Mouse (Mus musculus): ENCODE measurements around the gene Gm8122.
"Not testable (repeated sequence)": the region's sequence is repeated elsewhere in the genome, so short reads cannot be mapped to it uniquely, and the experiment has no call there.

The Gm8122 gene

DNA sequence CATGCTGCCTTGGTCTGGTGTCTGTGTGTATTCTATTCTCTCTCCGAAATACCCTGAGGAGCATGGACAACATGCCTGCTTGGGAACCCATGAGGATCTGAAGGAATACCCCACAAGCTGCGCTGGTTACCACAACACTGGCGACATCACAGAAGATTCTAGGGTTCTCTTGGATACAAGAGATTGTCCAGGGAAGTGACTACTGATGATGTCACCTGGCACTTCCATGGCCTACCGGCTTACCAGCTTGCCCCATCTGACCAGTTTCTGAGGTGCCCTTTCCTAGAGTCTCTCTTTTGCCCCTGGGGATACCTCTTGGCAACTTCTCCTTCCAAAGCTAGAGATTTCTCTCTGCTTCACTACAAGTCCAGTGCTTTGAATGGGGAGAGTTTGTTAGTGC is at the start of gene Gm8122:
Gene Gm8122, minus strand, starts transcription at position 101 of the 400 bp plus-strand sequence.
- DNase-seq (ENCODE audit: low spot score in 2 of 2), result not testable (repeated sequence)

DNA sequence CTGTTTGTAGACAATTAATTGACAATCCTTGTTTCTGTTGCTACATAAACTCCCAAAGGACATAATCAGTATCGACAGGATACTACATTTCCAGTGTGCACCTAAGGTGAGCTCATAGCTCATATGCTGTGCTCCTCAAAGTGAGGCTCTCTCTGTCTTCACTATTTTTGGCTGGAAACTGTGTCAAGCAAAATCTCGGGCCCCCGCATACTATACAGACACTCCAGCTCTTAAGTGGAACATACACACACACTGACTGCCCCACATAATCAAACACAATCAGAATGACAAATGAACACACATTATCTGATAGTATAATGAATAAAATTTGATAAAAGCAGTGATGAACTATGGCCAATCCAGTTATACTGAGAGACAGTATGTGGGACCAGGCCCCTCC is 43.6 kb upstream of the Gm8122 start:
- DNase-seq (ENCODE audit: low spot score in 2 of 2), result peak; percentile 73 to 90

DNA sequence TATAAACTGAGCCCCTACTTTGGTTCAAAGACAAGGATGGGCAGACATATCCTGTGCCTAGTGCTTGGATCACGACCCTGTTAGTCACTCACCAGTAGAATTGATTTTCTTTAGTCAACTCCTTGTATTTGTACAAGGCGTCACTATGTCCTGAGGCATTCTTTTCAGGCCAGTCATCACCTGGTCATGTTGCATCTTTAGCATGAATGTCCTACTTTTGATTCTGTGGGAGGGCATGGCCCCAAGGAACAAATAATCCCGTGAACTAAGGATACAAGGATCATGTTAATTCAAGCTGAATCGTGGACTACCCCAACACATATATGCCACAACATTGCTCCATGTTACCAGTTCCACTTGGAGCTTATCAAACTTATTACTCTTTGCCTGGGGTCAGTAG is 43.0 kb upstream of the Gm8122 start:
- not testable (repeated sequence) for DNase-seq (ENCODE audit: low spot score in 2 of 2)

DNA sequence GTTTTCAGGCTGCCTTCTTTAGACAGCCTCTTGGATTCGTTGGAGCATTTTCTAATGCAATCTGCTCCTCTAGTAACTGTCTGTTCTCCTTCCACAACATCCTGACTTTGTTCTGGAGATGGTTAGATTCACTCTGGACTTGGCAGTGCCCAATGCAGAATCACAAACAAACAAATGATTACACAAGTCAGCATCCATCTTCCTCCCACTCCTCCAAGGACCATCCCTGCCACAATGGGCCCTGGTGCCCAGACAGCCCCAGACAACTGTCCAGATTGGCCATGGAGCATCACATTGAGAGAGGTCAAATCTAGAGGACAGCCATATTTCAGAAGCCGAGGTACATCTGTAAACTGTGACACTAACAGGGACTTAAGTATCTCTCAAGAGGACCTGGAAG is 42.4 kb upstream of the Gm8122 start:
- not testable (repeated sequence) for DNase-seq (ENCODE audit: low spot score in 2 of 2)

DNA sequence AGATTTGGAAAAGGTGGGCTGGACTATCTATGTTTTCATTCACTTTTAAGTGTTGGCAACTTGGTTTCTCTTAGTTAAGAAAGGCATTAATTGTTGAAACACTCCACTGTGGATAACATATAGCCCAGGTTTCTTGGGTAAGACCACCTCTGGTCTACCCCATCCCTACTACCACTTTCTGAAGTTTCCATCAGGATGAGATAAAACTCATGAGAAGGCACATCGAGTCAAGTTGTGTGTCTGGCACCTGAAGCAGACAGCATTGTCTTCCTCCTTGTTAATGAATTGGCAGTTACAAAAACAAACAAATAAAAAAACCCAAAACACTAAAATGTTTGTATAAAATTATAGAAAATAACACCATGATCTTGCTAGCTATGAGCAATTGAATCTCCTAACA is 40.6 kb upstream of the Gm8122 start:
- DNase-seq (ENCODE audit: low spot score in 2 of 2), result not testable (repeated sequence)

DNA sequence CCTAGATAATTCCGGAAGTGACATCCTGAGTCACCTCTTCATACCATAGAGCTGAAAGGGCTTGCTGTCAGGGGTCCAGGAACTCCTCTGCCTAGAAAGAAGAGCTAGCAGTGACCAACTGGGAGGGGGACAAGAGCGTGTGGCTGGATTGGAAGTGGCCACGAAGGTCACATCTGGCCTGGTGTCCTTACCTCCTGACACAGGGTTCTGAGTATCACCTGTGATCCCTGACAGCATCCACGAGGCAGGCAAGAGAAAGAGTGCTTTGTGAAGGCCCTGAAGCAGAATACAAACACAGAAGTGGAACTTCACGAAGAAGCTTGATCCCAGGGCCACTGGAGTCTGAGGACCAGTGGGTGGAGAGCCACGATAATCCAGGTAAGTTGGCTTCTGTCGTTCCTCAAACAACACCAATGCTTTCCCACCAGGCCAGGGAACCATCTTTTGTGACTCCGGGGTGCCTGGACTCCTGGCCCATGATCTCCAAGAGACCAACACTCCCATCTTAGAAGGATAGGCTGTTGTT is 39.9 kb upstream of the Gm8122 start, which contains the start of gene Gm9732:
Gene Gm9732, plus strand, starts transcription at position 51 of the 526 bp plus-strand sequence.
- peak in 1 of 2 experiments; percentile 29 for DNase-seq (ENCODE audit: low spot score in 2 of 2)

DNA sequence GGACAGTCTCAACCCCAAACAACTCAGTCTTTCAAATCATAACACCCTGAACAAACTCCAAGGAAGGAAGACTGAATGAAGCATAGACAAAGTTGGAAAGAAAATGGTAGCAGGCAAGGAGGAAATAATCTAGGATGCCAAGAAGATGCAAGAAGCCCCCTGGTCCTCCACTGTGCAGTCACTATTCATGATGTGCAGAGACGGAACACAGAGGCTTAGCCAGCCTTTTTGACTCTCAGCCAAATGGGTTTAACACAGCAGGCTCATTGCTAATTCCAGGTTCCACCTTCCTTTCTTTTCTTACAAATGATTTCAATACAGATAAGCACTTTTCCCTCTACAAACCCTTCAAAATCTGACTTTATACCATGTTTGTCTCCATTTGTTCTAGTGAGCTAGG is 38.1 kb upstream of the Gm8122 start:
- not testable (repeated sequence) for DNase-seq (ENCODE audit: low spot score in 2 of 2)

DNA sequence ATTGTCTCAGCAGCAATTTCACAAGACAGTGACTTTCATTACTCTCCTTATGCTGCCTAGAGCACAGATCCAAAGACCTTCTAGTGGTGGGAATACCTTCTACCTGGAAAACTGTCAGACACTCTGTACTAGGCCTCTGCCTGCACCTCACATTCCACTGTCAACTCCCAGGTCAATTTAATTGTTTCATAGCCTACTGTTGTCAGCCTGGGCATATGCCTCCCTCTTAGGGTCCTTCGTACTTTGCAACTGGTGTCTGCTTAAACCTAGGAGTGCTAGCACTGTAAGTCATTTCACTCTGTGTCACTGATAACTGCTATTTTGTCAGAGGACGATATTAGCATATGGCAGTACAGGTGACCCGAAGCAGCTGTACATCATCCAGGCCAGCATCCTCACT is 34.1 kb upstream of the Gm8122 start:
- not testable (repeated sequence) for DNase-seq (ENCODE audit: low spot score in 2 of 2)

DNA sequence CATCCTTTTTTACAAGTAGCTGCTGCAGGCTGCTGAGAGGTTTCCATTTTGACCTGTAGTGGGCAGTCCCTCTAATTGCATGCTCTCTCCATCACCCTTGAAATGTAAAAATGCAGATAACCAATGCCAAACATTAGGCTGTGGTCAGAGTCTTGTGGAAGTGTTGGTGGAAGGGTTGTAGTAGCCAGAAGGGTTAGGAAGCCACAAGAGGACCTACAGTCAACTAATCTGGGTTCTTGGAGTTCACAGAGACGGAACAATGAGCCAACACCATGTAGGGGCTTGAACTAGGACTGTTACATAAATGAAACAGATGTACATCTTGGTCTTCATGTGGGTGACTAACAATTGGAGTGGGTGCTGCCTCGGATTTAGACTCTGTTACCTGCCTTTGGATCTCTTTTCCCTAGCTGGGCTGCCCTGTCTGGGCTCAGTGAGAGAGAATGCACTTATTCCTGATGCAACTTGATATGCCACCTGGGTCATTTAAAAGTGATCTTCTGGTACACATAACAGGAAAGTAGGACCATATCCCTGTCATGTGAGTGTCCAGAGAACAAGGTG is 33.5 kb upstream of the Gm8122 start:
- DNase-seq (ENCODE audit: low spot score in 2 of 2), result not testable (repeated sequence)

DNA sequence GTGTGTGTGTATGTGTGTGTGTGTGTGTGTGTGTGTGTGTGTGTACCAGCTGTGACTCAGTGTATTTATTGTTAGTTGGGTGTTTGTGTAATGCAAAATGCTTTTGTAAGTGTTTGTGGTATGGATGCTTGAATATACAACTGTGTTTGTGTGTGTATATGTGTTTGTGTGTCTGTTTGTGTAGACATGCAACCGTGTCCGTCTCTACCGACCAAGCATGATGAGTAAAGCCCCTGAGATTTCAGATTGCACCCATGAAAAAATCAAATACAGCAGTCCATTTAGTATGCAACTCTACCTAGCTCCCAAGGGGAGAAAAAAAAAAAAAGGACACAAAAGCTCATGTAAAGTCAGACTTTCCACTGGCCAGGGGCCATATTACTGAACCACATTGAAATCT is 28.3 kb upstream of the Gm8122 start:
- DNase-seq (ENCODE audit: low spot score in 2 of 2), result not testable (repeated sequence)

DNA sequence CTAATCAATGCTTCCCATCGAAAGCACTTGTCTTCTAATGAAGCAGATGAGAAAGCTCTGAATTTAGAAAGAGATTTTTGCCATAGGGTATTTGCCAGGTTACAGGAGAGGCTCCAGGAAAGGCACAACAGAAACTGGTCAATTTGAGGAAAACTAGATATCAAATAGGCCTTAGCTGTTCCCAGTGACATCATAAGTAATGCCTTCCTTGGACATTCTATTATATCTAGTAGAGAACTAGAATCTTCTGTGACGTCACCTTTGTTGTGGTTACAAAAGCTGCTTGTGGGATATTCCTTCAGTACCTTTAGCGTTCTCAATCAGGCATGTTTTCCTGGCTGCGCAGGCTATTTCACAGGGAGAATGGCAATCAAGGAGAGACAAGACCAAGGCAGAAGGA is 23.2 kb upstream of the Gm8122 start, which contains the start of gene Gm8126:
Gene Gm8126, plus strand, starts transcription at position 301 of the 400 bp plus-strand sequence.
- DNase-seq (ENCODE audit: low spot score in 2 of 2), result not testable (repeated sequence)

DNA sequence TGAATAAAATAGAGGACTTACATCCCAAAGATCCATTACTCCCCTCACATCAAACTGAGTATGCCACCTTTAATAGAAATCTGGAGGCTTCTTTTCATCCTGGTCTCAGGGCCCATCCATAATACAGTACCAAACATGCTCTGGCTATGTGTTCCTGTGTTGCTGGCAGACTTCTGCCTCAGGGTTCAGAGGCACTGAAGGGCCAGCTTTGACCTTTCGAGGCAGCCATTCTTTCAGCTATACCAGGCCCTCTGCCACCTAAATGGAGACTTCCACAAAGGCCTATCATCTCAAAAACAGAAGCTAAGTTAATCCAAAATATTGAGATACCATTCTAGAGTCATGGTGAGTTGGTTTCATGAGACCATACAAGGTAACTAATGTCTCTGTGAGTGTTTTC is 21.4 kb upstream of the Gm8122 start:
- not testable (repeated sequence) for DNase-seq (ENCODE audit: low spot score in 2 of 2)

DNA sequence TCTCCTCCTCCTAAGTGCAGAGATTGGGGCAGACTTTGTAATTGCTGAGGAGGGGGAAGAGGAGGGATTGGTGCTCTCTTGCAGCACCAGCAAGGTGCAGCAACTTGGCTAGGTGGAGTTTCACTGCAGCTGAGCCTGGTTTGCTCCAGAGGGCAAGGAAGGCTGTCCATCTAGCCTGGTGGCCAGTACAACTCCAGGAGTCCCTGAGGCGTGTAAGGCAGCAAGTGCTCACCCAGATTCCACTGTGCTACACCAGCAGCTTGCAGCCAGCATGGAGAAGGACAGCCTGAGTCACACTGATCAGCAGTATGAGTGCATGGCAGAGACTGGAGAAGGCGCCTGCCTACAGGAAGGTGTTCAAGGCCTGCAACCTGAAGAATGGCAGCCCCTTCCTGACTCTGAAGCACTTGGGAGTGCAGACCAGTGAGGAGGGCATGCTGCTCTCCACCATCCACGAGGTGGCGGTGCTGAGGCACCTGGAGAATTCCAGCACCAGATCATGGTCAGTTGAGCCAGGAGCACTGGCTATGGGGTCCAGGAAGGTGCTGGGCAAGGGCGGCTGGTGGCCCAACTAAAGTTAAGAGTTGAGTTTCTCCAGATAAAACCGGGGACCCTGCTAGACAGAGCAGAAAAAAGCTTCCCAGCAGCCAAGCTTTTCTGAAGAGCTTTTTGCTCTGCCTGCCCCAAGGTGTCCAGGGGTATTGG is 15.6 kb upstream of the Gm8122 start:
- DNase-seq (ENCODE audit: low spot score in 2 of 2), result not testable (repeated sequence)

DNA sequence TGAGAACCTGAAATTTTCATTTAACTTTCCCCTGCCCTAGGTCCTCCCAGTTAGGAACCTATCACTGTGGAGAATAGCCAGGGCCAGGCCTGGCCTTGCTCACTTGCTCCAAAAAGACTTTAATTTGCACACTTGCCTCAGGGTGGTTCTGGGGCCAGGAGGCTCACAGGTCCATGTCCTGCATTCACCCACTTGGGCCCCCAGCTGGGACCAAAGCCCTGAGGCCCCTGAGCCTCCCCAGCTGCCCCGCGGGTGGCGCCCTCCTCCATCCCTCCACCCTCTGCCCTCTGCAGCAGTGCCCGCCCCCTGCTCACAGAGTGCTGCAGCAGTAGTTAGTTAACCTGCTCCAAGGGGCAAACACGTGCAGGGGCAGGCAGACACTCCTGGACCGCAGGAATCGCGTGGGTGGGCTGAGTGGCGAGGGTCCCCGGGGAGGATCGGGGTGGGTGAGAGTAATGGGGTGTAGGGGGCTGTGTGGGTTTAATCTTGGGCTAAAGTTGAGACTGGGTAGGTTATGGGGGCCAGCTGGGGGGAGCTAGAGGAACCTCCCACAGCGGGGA is 14.6 kb upstream of the Gm8122 start:
- DNase-seq (ENCODE audit: low spot score in 2 of 2), result not testable (repeated sequence)

DNA sequence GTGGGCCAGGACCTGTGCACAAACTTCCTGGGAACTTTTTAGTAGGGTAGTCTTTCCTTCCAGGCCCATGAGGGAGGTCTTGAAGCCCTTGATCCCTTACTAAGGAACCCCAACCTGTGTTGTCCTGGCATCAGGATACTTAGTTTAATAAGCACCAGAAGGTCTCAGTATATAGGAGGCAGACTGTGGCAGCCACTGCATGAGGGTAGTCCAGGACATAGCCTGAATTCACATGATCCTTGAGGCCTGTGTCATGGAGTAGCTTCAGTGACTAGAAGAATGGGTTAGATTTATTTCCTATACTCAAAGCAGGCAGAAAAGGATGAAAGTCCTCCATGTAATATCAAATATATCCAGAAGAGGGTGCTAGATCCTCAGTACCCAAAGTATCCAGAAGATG is 2.7 kb upstream of the Gm8122 start:
- not testable (repeated sequence) for DNase-seq (ENCODE audit: low spot score in 2 of 2)
